Mouse (Mus musculus) cerebellum, postnatal 10 days (tissue): ENCODE results near the gene Them4.
"Not testable (repeated sequence)": the region's sequence is repeated elsewhere in the genome, so short reads cannot be mapped to it uniquely, and the experiment has no call there.

Experiments
- DNase-seq, 2 experiments: peaks; one replicate each; pipeline ENCODE4 v3.0.0; 2021; ENCODE audit warnings: mixed read lengths in 2 of 2

Them4 gene

DNA sequence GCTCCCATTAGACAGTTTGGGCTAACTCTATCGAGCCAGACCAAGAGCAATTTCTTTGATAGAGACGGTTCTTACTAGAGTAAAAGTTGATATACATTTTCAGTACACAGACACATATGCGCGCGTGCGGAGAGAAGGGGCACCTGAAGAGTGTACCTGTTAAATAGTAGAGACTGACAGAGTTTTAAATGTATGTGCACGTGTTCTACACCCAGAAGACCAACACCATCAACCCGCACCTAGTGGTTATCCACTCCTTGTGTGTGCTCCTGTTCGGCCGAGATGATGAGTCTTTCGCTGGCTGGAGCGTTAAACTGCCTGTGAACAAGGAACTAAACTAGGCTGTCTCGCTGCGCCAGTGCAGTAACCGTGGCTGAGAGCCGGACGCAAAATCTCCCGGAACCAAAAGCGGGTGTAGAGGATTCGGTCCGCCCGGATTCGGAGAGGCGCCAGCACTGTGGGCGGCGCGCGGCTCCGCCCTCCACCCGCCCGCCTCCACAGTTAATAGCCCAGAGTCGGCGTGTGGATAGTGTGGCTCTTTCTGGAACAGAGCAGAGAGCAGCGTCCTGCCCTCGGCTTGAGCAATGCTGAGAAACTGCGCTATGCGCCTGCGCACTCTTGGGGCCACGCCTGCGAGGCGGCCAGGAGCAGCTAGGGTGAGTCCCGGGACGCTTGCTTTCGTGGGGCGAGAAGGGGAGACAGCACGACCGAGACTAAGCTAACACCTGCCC is at the start of gene Them4:
Gene Them4 (plus strand): TSS at position 457 of the 731 bp plus-strand sequence.
- peak; percentile 93 to 96 for DNase-seq

GRCm38 (mm10) chr3:94260598-94260997 is 49.3 kb upstream of the Them4 start:
- DNase-seq: peak; percentile 16 to 32

GRCm38 (mm10) chr3:94263736-94264135 is 46.2 kb upstream of the Them4 start, which contains the start of gene Gm4778:
Gene Gm4778 (plus strand): TSS chr3:94264036.
- DNase-seq: not testable (repeated sequence)

DNA sequence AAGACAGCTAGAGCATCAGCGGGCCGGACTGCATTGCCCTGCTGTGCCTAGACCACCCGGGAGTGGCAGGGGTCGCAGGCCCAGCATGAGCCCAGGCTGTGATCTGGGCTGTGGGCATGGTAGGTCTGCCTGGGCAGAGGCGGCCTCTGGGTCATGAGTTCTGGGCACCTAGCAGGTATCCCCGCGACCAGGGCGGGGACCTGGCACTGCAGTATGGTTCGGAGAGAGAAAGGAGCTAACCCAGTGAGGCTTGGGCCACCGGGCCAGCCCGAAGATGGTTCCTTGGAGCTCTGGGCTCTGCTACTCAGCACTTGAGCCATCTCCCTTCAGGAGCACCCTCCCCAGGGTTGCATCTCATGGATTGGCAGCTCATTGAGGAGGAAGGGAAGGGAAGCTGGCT is 33.9 kb upstream of the Them4 start:
- no peak for DNase-seq

- DNase-seq: no peak
Observed at GRCm38 (mm10) chr3:94305457-94305856, 4.4 kb upstream of the Them4 start.

DNA sequence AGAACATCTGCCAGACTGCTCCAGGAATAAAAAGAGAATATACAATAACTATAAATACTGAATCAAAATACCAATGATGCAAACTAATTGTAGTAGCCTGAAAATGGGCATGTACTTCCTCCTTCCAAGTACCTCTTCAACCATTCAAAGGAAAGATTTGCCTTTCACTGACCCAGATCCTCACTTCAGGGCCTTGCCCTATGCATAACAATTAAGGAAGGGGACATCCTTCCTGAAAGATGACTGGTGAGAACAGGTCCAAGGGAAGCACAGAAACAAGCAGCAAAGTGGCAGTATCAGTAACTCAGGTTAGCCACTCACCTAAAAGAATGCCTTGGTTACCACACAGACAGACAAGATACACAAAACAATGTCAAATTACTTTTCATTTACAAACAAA is 2.9 kb upstream of the Them4 start:
- no peak for DNase-seq

- peak in 1 of 2 experiments; percentile 13 for DNase-seq
Observed at GRCm38 (mm10) chr3:94310491-94310890, 602 bp downstream of the Them4 start.

DNA sequence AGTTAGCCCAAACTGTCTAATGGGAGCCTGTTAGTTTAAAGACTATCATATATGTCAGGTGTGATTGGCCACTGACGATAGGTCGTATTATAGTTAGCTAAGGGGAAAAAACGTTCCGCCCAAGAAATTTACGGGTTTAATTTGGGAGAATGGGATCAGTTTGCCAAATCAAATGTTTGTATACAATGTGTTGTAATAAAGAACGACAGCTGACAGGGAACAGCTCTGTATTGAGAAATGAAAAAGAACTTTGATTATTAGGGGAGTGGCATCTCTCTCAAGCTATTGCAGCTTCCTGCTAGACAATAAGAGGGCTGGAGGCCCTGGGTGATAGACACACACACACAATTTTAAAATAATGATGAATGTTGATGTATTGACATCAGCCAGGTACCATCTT is 1.0 kb downstream of the Them4 start:
- peak in 1 of 2 experiments; percentile 5 for DNase-seq

DNA sequence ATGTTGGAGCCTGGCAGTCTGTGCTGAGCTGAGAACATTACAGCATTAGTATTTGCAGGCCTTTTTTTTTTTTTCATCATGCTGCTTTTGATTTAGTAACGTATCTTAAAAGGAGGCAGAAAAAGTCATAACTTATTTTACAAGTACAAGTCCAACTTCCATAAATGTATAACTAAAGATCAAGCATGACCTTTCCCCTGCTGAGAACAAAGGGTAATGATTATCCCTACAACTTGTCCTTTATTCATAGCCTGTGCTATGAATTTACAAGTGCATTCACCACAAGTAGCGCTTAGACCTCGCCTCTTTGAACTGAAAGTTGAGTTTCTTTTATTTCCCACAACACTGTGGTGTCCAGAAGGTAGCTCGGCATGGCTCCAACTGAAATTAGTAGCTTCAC is 1.5 kb downstream of the Them4 start:
- peak; percentile 19 to 34 for DNase-seq

DNA sequence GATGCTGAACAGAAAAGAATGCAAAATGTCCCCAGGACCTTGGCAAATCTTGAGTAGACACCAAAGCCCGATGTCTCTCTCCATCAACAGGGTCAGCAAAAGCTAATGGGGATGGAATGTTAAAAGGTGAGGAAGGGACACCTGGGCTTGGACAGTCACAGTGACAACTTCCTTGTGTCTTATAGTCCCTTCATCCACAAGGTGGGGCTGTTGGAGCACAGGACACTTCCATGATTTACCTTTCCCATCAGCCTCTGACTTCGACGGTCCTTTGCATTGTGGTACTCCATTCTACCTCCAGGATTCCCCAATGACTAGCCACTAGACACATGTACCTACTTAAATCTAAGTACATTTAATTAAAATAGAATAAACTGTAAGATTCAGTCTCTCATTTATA is 18.8 kb downstream of the Them4 start:
- peak; percentile 46 to 58 for DNase-seq

DNA sequence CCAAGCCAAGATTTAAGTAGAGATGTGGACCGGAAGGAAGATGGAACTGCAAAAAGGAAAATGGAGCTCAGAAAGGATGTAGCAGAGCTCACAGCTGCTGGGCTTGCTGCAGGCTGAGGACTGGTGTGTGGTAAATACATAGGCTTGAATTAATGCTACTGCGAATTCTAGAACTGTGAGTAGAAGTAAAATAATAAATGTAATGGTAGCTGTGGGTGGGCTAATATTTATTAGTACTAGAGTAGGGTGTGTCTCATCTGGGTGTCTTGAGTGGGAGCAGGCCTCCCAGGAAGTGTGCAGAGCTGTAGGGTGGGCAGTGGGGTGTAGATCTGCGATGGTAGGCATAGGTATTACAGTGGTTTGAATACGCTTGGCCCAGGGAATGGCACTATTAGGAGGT is 24.6 kb downstream of the Them4 start:
- DNase-seq: no peak

DNA sequence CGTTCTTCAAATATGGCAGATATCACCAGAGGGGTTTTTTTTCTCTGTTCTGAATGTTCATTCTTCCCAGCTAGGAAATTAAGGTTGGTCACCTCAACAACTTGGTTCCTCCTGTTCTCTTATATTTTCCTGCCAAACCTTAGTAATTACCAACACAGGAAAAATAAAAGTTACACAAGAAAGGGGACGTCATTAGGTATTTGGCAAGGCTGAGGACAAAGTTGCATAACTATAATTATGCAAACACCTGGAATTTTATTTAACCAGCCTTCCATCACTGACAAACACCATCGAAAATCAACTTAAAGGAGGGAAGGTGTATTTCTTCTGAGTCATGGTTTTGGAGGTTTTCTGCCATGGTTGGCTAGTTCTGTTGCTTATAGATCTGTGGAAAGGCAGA is 28.6 kb downstream of the Them4 start:
- no peak for DNase-seq

DNA sequence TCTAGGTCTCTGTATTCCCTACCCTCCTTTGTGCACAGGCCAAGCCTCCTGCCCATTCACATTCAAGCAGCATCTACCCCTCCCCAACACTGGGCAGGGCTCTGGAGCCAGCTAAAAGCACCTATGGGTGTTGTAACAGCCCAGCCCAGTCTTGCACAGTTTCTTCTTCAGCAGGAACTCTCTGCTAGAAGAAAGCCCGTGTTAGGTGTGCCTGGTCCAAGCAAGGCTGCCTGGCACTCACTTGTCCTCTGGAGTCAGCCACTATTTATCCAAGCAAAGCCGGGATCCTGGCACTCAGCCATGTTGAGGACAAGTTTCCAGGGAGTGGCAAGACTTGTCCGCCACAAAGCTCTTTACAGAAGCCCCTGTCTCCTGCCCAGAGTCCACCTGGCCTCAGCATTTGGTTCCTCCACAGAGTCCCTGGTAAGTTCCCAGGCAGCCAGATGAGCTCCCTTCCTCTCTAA is 32.1 kb downstream of the Them4 start, which contains the start of gene Them5:
Gene Them5 (plus strand): TSS at position 141 of the 464 bp plus-strand sequence.
- peak; percentile 72 to 84 for DNase-seq

- peak; percentile 24 to 27 for DNase-seq
Observed at GRCm38 (mm10) chr3:94342552-94342951, 32.7 kb downstream of the Them4 start.

GRCm38 (mm10) chr3:94344182-94344581 is 34.3 kb downstream of the Them4 start:
- no peak for DNase-seq

GRCm38 (mm10) chr3:94344897-94345296 is 35.0 kb downstream of the Them4 start:
- no peak for DNase-seq

- DNase-seq: no peak
Observed at GRCm38 (mm10) chr3:94348146-94348545, 38.3 kb downstream of the Them4 start.

GRCm38 (mm10) chr3:94360812-94361211 is 50.9 kb downstream of the Them4 start:
- DNase-seq: peak; percentile 62 to 65

DNA sequence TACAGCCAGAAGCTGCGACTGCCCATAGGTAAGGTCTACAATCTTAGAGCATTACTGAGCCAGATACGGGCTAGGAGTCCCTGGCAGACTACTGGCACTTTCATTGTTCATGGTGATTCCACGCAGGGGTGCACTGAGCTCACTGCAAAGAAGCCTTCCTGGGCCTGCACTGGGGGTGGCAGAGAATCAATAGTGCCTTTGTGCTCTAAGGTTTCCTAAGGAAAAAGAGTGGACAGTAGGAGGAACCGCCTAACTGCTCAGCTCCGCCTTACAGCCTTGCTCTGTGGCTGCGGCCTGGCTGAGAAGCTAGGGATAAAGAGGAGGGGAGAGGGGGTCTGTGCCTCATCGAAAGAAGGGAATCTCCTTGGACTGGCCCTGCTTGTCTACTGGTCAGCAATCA is 52.2 kb downstream of the Them4 start, which contains the start of gene C2cd4d:
Gene C2cd4d (plus strand): TSS at position 301 of the 400 bp plus-strand sequence.
- DNase-seq: no peak

DNA sequence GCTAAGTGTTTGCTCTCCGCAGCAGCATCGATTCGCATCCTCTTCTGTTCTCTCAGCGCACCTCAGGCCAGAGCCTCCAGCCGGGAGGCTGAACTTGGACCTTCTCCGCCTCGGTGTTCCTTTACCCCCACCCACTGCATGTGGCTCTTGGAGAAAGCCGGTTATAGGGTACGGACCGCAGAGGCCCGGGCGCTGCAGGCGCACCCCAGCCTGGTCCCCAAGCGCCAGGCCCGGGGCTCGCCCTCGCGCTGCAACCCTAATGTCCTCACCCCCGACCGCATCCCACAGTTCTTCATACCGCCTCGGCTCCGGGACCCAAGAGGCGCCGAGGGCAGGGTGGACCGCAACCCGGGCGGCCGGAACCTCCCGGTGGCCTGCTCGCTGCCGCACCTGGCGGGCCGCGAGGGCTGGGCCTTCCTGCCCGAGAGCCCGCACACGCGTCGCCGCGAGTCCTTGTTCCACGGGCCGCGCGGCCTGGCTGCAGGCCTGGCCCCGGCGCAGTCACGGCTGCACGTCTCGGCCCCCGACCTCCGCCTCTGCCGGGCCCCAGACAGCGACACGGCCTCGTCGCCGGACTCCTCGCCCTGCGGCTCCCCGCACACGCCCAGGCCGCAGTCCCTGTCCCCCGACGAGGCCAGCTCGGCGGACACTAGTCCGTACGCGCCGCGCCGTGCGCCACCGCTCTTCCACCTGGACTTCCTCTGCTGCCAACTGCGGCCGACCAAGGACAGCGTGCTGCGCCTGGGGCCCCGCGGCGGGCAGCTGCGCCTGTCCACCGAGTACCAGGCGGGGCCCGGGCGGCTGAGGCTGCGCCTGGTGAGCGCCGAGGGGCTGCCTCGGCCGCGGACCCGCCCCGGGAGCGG is 53.6 kb downstream of the Them4 start:
- peak; percentile 79 to 80 for DNase-seq

DNA sequence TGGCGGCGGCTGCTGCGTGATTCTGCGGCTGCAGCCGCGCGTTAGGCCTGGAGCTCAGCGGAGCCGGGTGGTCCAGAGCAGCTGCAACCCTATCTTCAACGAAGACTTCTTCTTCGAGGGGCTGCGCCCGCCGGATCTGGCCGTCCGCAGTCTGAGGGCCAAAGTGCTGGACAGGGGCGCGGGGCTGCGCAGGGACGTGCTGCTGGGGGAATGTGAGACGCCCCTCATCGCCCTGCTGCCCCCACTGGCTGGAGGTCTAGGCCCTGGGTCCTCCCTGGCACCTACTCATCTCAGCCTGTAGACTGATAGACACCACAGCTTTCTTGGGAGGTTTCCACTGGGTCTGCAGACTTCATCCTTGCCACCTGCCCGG is 54.3 kb downstream of the Them4 start:
- DNase-seq: peak in 1 of 2 experiments; percentile 67

- peak; percentile 90 to 92 for DNase-seq
Observed at GRCm38 (mm10) chr3:94366761-94367160, 56.9 kb downstream of the Them4 start.

DNA sequence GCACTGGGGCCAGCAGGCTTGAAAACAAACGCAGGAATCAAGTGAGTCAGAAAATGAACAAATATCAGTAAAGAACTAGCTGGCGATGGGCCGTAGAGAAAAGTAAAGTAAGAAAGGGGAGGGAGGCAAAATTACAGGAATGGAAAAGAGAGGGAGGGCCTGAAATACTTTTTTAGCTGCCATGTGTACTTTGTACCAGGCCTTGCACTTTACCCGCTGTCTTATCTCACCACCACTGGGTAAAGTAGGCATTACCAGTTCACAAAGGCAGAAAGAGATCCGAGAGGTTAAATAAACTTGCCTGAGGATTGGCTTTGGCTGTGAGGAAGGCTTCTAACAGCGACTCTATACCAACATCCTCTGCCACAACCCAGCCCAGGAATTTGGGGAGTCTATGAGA is 57.6 kb downstream of the Them4 start:
- DNase-seq: no peak

GRCm38 (mm10) chr3:94368631-94369030 is 58.7 kb downstream of the Them4 start:
- no peak for DNase-seq
